Mouse (Mus musculus): Measurements from ENCODE around the gene Hdac9. TPM values are rescaled to one million over a fixed set of nuclear protein-coding genes. Genes with fewer than 3 reads are reported as not detected.

The Hdac9 gene
- polyA plus RNA-seq, 1 experiment from 2014 or later: 10.9 TPM

GRCm38 (mm10) chr12:34579220-34579619 is 337.7 kb downstream of the Hdac9 start:
- no peak overlapping the region for H3K4me2 ChIP-seq (ENCODE audit: low read depth)
- no peak overlapping the region for H3K9ac ChIP-seq (ENCODE audit: low read length)
- no peaks in the 10 kb centered on the region for H3K27me3 ChIP-seq (ENCODE audit: control insufficient read depth, insufficient read depth, low read length)
- no peak overlapping the region for H3K27ac ChIP-seq (ENCODE audit: low read depth, low read length)
- no peaks in the 10 kb centered on the region for H3K36me3 ChIP-seq (ENCODE audit: control insufficient read depth, insufficient read depth, low read length)
- H3K4me3 ChIP-seq (ENCODE audit: low read depth, low read length): no peak overlapping the region
- 83% methylated on average over 1 of the region's 1 CpGs for WGBS
- DNase-seq (ENCODE audit: low spot score) (no peak), ATAC-seq (ENCODE audit: insufficient read depth, low FRiP score, low TSS enrichment) (no peak)
- no peaks in the 10 kb centered on the region for H3K4me1 ChIP-seq (ENCODE audit: control insufficient read depth, insufficient read depth, low read length)
- H3K9me3 ChIP-seq (ENCODE audit: control insufficient read depth, low read length): no peaks in the 10 kb centered on the region

GRCm38 (mm10) chr12:34571069-34571468 is 345.8 kb downstream of the Hdac9 start:
- Histone ChIP-seq H3K9me3 (ENCODE audit: control insufficient read depth, low read length) (no peaks in the 10 kb centered on the region), H3K36me3 (ENCODE audit: control insufficient read depth, insufficient read depth, low read length) (no peaks in the 10 kb centered on the region), H3K27ac (ENCODE audit: low read depth, low read length) (no peak overlapping the region), H3K4me2 (ENCODE audit: low read depth) (no peak overlapping the region), H3K4me1 (ENCODE audit: control insufficient read depth, insufficient read depth, low read length) (no peaks in the 10 kb centered on the region), H3K27me3 (ENCODE audit: control insufficient read depth, insufficient read depth, low read length) (no peaks in the 10 kb centered on the region), H3K4me3 (ENCODE audit: low read depth, low read length) (no peak overlapping the region), H3K9ac (ENCODE audit: low read length) (no peak overlapping the region)
- DNase-seq (ENCODE audit: low spot score): no peak
- WGBS: 81% methylated on average over 1 of the region's 1 CpGs
- no peak for ATAC-seq (ENCODE audit: insufficient read depth, low FRiP score, low TSS enrichment)

- H3K27ac ChIP-seq (ENCODE audit: low read depth, low read length): no peak overlapping the region
Observed at GRCm38 (mm10) chr12:34569472-34569871, 347.4 kb downstream of the Hdac9 start.

GRCm38 (mm10) chr12:34569052-34569451 is 347.8 kb downstream of the Hdac9 start:
- no peak for DNase-seq (ENCODE audit: low spot score)
- no peaks in the 10 kb centered on the region for H3K4me1 ChIP-seq (ENCODE audit: control insufficient read depth, insufficient read depth, low read length)
- no peaks in the 10 kb centered on the region for H3K27me3 ChIP-seq (ENCODE audit: control insufficient read depth, insufficient read depth, low read length)
- no peak overlapping the region for H3K9ac ChIP-seq (ENCODE audit: low read length)
- H3K9me3 ChIP-seq (ENCODE audit: control insufficient read depth, low read length): no peaks in the 10 kb centered on the region
- no peak overlapping the region for H3K27ac ChIP-seq (ENCODE audit: low read depth, low read length)
- no peak for ATAC-seq (ENCODE audit: insufficient read depth, low FRiP score, low TSS enrichment)
- H3K4me2 ChIP-seq (ENCODE audit: low read depth): no peak overlapping the region
- no peaks in the 10 kb centered on the region for H3K36me3 ChIP-seq (ENCODE audit: control insufficient read depth, insufficient read depth, low read length)
- no peak overlapping the region for H3K4me3 ChIP-seq (ENCODE audit: low read depth, low read length)
- 71% methylated on average over 3 of the region's 3 CpGs for WGBS

More at GRCm38 (mm10) chr12:34569472-34569871, 347.4 kb downstream of the Hdac9 start:
- DNase-seq (ENCODE audit: low spot score) (no peak), ATAC-seq (ENCODE audit: insufficient read depth, low FRiP score, low TSS enrichment) (no peak)
- 94% methylated on average over 3 of the region's 3 CpGs for WGBS
- no peak overlapping the region for H3K4me2 ChIP-seq (ENCODE audit: low read depth)
- H3K36me3 ChIP-seq (ENCODE audit: control insufficient read depth, insufficient read depth, low read length): no peaks in the 10 kb centered on the region
- no peak overlapping the region for H3K4me3 ChIP-seq (ENCODE audit: low read depth, low read length)
- H3K9me3 ChIP-seq (ENCODE audit: control insufficient read depth, low read length): no peaks in the 10 kb centered on the region
- H3K9ac ChIP-seq (ENCODE audit: low read length): no peak overlapping the region
- no peaks in the 10 kb centered on the region for H3K27me3 ChIP-seq (ENCODE audit: control insufficient read depth, insufficient read depth, low read length)
- H3K4me1 ChIP-seq (ENCODE audit: control insufficient read depth, insufficient read depth, low read length): no peaks in the 10 kb centered on the region

- no peaks in the 10 kb centered on the region for H3K27me3 ChIP-seq (ENCODE audit: control insufficient read depth, insufficient read depth, low read length)
- no peak overlapping the region for H3K4me3 ChIP-seq (ENCODE audit: low read depth, low read length)
- H3K9ac ChIP-seq (ENCODE audit: low read length): no peak overlapping the region
- H3K4me2 ChIP-seq (ENCODE audit: low read depth): no peak overlapping the region
- H3K9me3 ChIP-seq (ENCODE audit: control insufficient read depth, low read length): no peaks in the 10 kb centered on the region
- no peak overlapping the region for H3K27ac ChIP-seq (ENCODE audit: low read depth, low read length)
- no peaks in the 10 kb centered on the region for H3K4me1 ChIP-seq (ENCODE audit: control insufficient read depth, insufficient read depth, low read length)
- ATAC-seq (ENCODE audit: insufficient read depth, low FRiP score, low TSS enrichment) (no peak), DNase-seq (ENCODE audit: low spot score) (no peak)
- 76% methylated on average over 2 of the region's 2 CpGs for WGBS
- no peaks in the 10 kb centered on the region for H3K36me3 ChIP-seq (ENCODE audit: control insufficient read depth, insufficient read depth, low read length)
Observed at GRCm38 (mm10) chr12:34562331-34562730, 354.6 kb downstream of the Hdac9 start.

GRCm38 (mm10) chr12:34559001-34559400 is 357.9 kb downstream of the Hdac9 start:
- no peaks in the 10 kb centered on the region for H3K4me1 ChIP-seq (ENCODE audit: control insufficient read depth, insufficient read depth, low read length)
- H3K27ac ChIP-seq (ENCODE audit: low read depth, low read length): no peak overlapping the region
- H3K4me2 ChIP-seq (ENCODE audit: low read depth): no peak overlapping the region
- no peak for ATAC-seq (ENCODE audit: insufficient read depth, low FRiP score, low TSS enrichment)
- H3K36me3 ChIP-seq (ENCODE audit: control insufficient read depth, insufficient read depth, low read length): no peaks in the 10 kb centered on the region
- no peaks in the 10 kb centered on the region for H3K27me3 ChIP-seq (ENCODE audit: control insufficient read depth, insufficient read depth, low read length)
- no peaks in the 10 kb centered on the region for H3K9me3 ChIP-seq (ENCODE audit: control insufficient read depth, low read length)
- no peak overlapping the region for H3K9ac ChIP-seq (ENCODE audit: low read length)
- no peak overlapping the region for H3K4me3 ChIP-seq (ENCODE audit: low read depth, low read length)
- 70% methylated on average over 5 of the region's 5 CpGs for WGBS
- DNase-seq (ENCODE audit: low spot score): peak; percentile 13

- DNase-seq (ENCODE audit: low spot score) (no peak), ATAC-seq (ENCODE audit: insufficient read depth, low FRiP score, low TSS enrichment) (no peak)
- Histone ChIP-seq H3K4me2 (ENCODE audit: low read depth) (no peak overlapping the region), H3K4me3 (ENCODE audit: low read depth, low read length) (no peak overlapping the region), H3K36me3 (ENCODE audit: control insufficient read depth, insufficient read depth, low read length) (no peaks in the 10 kb centered on the region), H3K27ac (ENCODE audit: low read depth, low read length) (no peak overlapping the region), H3K9me3 (ENCODE audit: control insufficient read depth, low read length) (no peaks in the 10 kb centered on the region), H3K4me1 (ENCODE audit: control insufficient read depth, insufficient read depth, low read length) (no peaks in the 10 kb centered on the region), H3K27me3 (ENCODE audit: control insufficient read depth, insufficient read depth, low read length) (no peaks in the 10 kb centered on the region), H3K9ac (ENCODE audit: low read length) (no peak overlapping the region)
Observed at GRCm38 (mm10) chr12:34554803-34555202, 362.1 kb downstream of the Hdac9 start.

- no peak for ATAC-seq (ENCODE audit: insufficient read depth, low FRiP score, low TSS enrichment)
- no peak for DNase-seq (ENCODE audit: low spot score)
- Histone ChIP-seq H3K27me3 (ENCODE audit: control insufficient read depth, insufficient read depth, low read length) (no peaks in the 10 kb centered on the region), H3K4me3 (ENCODE audit: low read depth, low read length) (no peak overlapping the region), H3K9me3 (ENCODE audit: control insufficient read depth, low read length) (no peaks in the 10 kb centered on the region), H3K27ac (ENCODE audit: low read depth, low read length) (no peak overlapping the region), H3K4me2 (ENCODE audit: low read depth) (no peak overlapping the region), H3K4me1 (ENCODE audit: control insufficient read depth, insufficient read depth, low read length) (no peaks in the 10 kb centered on the region), H3K36me3 (ENCODE audit: control insufficient read depth, insufficient read depth, low read length) (no peaks in the 10 kb centered on the region), H3K9ac (ENCODE audit: low read length) (no peak overlapping the region)
- WGBS: 85% methylated on average over 9 of the region's 9 CpGs
Observed at GRCm38 (mm10) chr12:34550268-34550667, 366.6 kb downstream of the Hdac9 start.

GRCm38 (mm10) chr12:34529165-34529545 is 387.7 kb downstream of the Hdac9 start:
- H3K9me3 ChIP-seq (ENCODE audit: control insufficient read depth, low read length): no peaks in the 10 kb centered on the region
- no peak overlapping the region for H3K4me2 ChIP-seq (ENCODE audit: low read depth)
- H3K9ac ChIP-seq (ENCODE audit: low read length): no peak overlapping the region
- H3K4me1 ChIP-seq (ENCODE audit: control insufficient read depth, insufficient read depth, low read length): no peaks in the 10 kb centered on the region
- DNase-seq (ENCODE audit: low spot score): no peak
- H3K4me3 ChIP-seq (ENCODE audit: low read depth, low read length): no peak overlapping the region
- 24% methylated on average over 3 of the region's 3 CpGs for WGBS
- no peaks in the 10 kb centered on the region for H3K36me3 ChIP-seq (ENCODE audit: control insufficient read depth, insufficient read depth, low read length)
- H3K27me3 ChIP-seq (ENCODE audit: control insufficient read depth, insufficient read depth, low read length): no peaks in the 10 kb centered on the region
- H3K27ac ChIP-seq (ENCODE audit: low read depth, low read length): peak overlapping the region; percentile 42; the same call in 1 of the 2 replicates
- 0 out of 2 replicates have a peak, but pooled peaks have one; percentile 3 for ATAC-seq (ENCODE audit: insufficient read depth, low FRiP score, low TSS enrichment)

Measured in neural tube, embryonic 11.5 days (tissue).